Mouse (Mus musculus): Measurements from ENCODE around the gene Pdlim1.

- no peak for TF ChIP-seq POLR2A (IDR thresholded peaks at IDR 0.05; ENCODE audit: extremely low read depth, insufficient read depth, low read length)
- no peak for TF ChIP-seq CTCF (IDR thresholded peaks at IDR 0.05; ENCODE audit: low read depth, low read length)
Observed at GRCm38 (mm10) chr19:40294231-40294630, 22.6 kb upstream of the Pdlim1 start.

All from liver, adult 2 months (tissue).